Mouse (Mus musculus): Measurements from ENCODE around the gene Ptgdr2.

Gene Ptgdr2

GRCm38 (mm10) chr19:10935029-10935428 is 1.9 kb upstream of the Ptgdr2 start:
- DNase-seq (ENCODE audit: low spot score): no peak

- DNase-seq (ENCODE audit: low spot score): no peak
Measured at GRCm38 (mm10) chr19:10936077-10936476, 883 bp upstream of the Ptgdr2 start.

- no peak for DNase-seq (ENCODE audit: low spot score)
Measured at GRCm38 (mm10) chr19:10938771-10939170, 1.8 kb downstream of the Ptgdr2 start.

- peak; percentile 23 for DNase-seq (ENCODE audit: low spot score)
Measured at GRCm38 (mm10) chr19:10940097-10940800, 3.3 kb downstream of the Ptgdr2 start.

- DNase-seq (ENCODE audit: low spot score): no peak
Measured at GRCm38 (mm10) chr19:10940801-10941457, 4.0 kb downstream of the Ptgdr2 start.

GRCm38 (mm10) chr19:10943955-10944354 is 7.0 kb downstream of the Ptgdr2 start:
- no peak for DNase-seq (ENCODE audit: low spot score)

GRCm38 (mm10) chr19:10946506-10946905 is 9.5 kb downstream of the Ptgdr2 start:
- no peak for DNase-seq (ENCODE audit: low spot score)

- DNase-seq (ENCODE audit: low spot score): no peak
Measured at GRCm38 (mm10) chr19:10947219-10947618, 10.3 kb downstream of the Ptgdr2 start.

- peak; percentile 21 for DNase-seq (ENCODE audit: low spot score)
Measured at GRCm38 (mm10) chr19:10948416-10948815, 11.5 kb downstream of the Ptgdr2 start.

- peak; percentile 90 for DNase-seq (ENCODE audit: low spot score)
Measured at GRCm38 (mm10) chr19:10949112-10949511, 12.2 kb downstream of the Ptgdr2 start, which contains the start of gene Ccdc86. Gene Ccdc86, minus strand, starts transcription at chr19:10949266.

- no peak for DNase-seq (ENCODE audit: low spot score)
Measured at GRCm38 (mm10) chr19:10949558-10949957, 12.6 kb downstream of the Ptgdr2 start.

- no peak for DNase-seq (ENCODE audit: low spot score)
Measured at GRCm38 (mm10) chr19:10952021-10952939, 15.3 kb downstream of the Ptgdr2 start.

- no peak for DNase-seq (ENCODE audit: low spot score)
Measured at GRCm38 (mm10) chr19:10959085-10959977, 22.4 kb downstream of the Ptgdr2 start.

GRCm38 (mm10) chr19:10959978-10960346 is 23.0 kb downstream of the Ptgdr2 start:
- no peak for DNase-seq (ENCODE audit: low spot score)

GRCm38 (mm10) chr19:10965721-10966120 is 28.8 kb downstream of the Ptgdr2 start:
- DNase-seq (ENCODE audit: low spot score): no peak

- DNase-seq (ENCODE audit: low spot score): no peak
Measured at GRCm38 (mm10) chr19:10968578-10968977, 31.6 kb downstream of the Ptgdr2 start.

- DNase-seq (ENCODE audit: low spot score): no peak
Measured at GRCm38 (mm10) chr19:10970457-10970856, 33.5 kb downstream of the Ptgdr2 start.

GRCm38 (mm10) chr19:10972660-10973059 is 35.7 kb downstream of the Ptgdr2 start:
- DNase-seq (ENCODE audit: low spot score): no peak

GRCm38 (mm10) chr19:10973187-10973586 is 36.2 kb downstream of the Ptgdr2 start:
- DNase-seq (ENCODE audit: low spot score): no peak

- no peak for DNase-seq (ENCODE audit: low spot score)
Measured at GRCm38 (mm10) chr19:10974238-10974865, 37.4 kb downstream of the Ptgdr2 start, which contains the start of gene Ms4a10. Gene Ms4a10, minus strand, starts transcription at chr19:10974670.

- no peak for DNase-seq (ENCODE audit: low spot score)
Measured at GRCm38 (mm10) chr19:10975187-10975586, 38.2 kb downstream of the Ptgdr2 start.
